Mouse (Mus musculus): ENCODE measurements at regions not wholly inside any gene's neighbourhood (a gene's known extent, or its start where the extent isn't known, plus 50 kb on each side); places are given as distances from the start of the nearest gene placed in this dataset.

GRCm38 (mm10) chr13:52275196-52275595 lies 255.9 kb downstream of the Diras2 start:
- H3K4me2 ChIP-seq (ENCODE audit: low read depth, low read length) = no peak overlapping the region
- H3K4me1 ChIP-seq (ENCODE audit: control insufficient read depth, insufficient read depth, low read length) = no peaks in the 10 kb centered on the region
- 68% methylated on average over 5 of the region's 5 CpGs for WGBS
- H3K27ac ChIP-seq (replicated peaks; ENCODE audit: low read depth, low read length) = no peak overlapping the region
- DNase-seq (ENCODE audit: low spot score) (no peak), ATAC-seq (ENCODE audit: low read depth) (no peak)
- no peak overlapping the region for H3K9ac ChIP-seq (ENCODE audit: low read depth, low read length)
- H3K4me3 ChIP-seq (ENCODE audit: low read depth, low read length) = no peak overlapping the region
- no peaks in the 10 kb centered on the region for H3K27me3 ChIP-seq (replicated peaks; ENCODE audit: control insufficient read depth, insufficient read depth, low read length)
- H3K9me3 ChIP-seq (ENCODE audit: control insufficient read depth, low read length) = peaks cover 10% of the 10 kb centered on the region
- H3K36me3 ChIP-seq (ENCODE audit: control insufficient read depth, insufficient read depth, low read length) = no peaks in the 10 kb centered on the region

GRCm38 (mm10) chr13:52275675-52276074 lies 255.4 kb downstream of the Diras2 start:
- Histone ChIP-seq H3K27me3 (replicated peaks; ENCODE audit: control insufficient read depth, insufficient read depth, low read length) (no peaks in the 10 kb centered on the region), H3K27ac (replicated peaks; ENCODE audit: low read depth, low read length) (no peak overlapping the region), H3K9ac (ENCODE audit: low read depth, low read length) (no peak overlapping the region), H3K4me1 (ENCODE audit: control insufficient read depth, insufficient read depth, low read length) (no peaks in the 10 kb centered on the region), H3K36me3 (ENCODE audit: control insufficient read depth, insufficient read depth, low read length) (no peaks in the 10 kb centered on the region), H3K9me3 (ENCODE audit: control insufficient read depth, low read length) (peaks cover 11% of the 10 kb centered on the region), H3K4me3 (ENCODE audit: low read depth, low read length) (no peak overlapping the region), H3K4me2 (ENCODE audit: low read depth, low read length) (no peak overlapping the region)
- DNase-seq (ENCODE audit: low spot score) = peak; percentile 73
- whole genome bisulfite sequencing = 13% methylated on average over 8 of the region's 8 CpGs
- ATAC-seq (ENCODE audit: low read depth) = peak; percentile 77; the same call in 1 of the 2 replicates

- no peak overlapping the region for H3K4me3 ChIP-seq (ENCODE audit: low read depth, low read length)
- no peak overlapping the region for H3K27ac ChIP-seq (replicated peaks; ENCODE audit: low read depth, low read length)
- no peak for DNase-seq (ENCODE audit: low spot score)
- WGBS = 72% methylated on average over 3 of the region's 3 CpGs
- H3K36me3 ChIP-seq (ENCODE audit: control insufficient read depth, insufficient read depth, low read length) = no peaks in the 10 kb centered on the region
- H3K9me3 ChIP-seq (ENCODE audit: control insufficient read depth, low read length) = peaks cover 11% of the 10 kb centered on the region
- H3K27me3 ChIP-seq (replicated peaks; ENCODE audit: control insufficient read depth, insufficient read depth, low read length) = no peaks in the 10 kb centered on the region; the same call in 1 of the 2 replicates
- H3K4me1 ChIP-seq (ENCODE audit: control insufficient read depth, insufficient read depth, low read length) = no peaks in the 10 kb centered on the region
- no peak for ATAC-seq (ENCODE audit: low read depth)
- H3K4me2 ChIP-seq (ENCODE audit: low read depth, low read length) = no peak overlapping the region
- H3K9ac ChIP-seq (ENCODE audit: low read depth, low read length) = no peak overlapping the region
Observed at GRCm38 (mm10) chr13:52277195-52277594, 253.9 kb downstream of the Diras2 start.

- no peaks in the 10 kb centered on the region for H3K36me3 ChIP-seq (ENCODE audit: control insufficient read depth, insufficient read depth, low read length)
- DNase-seq (ENCODE audit: low spot score) (no peak), ATAC-seq (ENCODE audit: low read depth) (no peak)
- H3K9me3 ChIP-seq (ENCODE audit: control insufficient read depth, low read length) = peaks cover 11% of the 10 kb centered on the region
- 44% methylated on average over 1 of the region's 1 CpGs for WGBS
- no peaks in the 10 kb centered on the region; the same call in 1 of the 2 replicates for H3K27me3 ChIP-seq (replicated peaks; ENCODE audit: control insufficient read depth, insufficient read depth, low read length)
- H3K4me1 ChIP-seq (ENCODE audit: control insufficient read depth, insufficient read depth, low read length) = no peaks in the 10 kb centered on the region
- H3K27ac ChIP-seq (replicated peaks; ENCODE audit: low read depth, low read length) = no peak overlapping the region
- H3K9ac ChIP-seq (ENCODE audit: low read depth, low read length) = no peak overlapping the region
- H3K4me3 ChIP-seq (ENCODE audit: low read depth, low read length) = no peak overlapping the region
- no peak overlapping the region for H3K4me2 ChIP-seq (ENCODE audit: low read depth, low read length)
Observed at GRCm38 (mm10) chr13:52278831-52279230, 252.2 kb downstream of the Diras2 start.

GRCm38 (mm10) chr13:52279281-52279969 lies 251.7 kb downstream of the Diras2 start:
- Histone ChIP-seq H3K36me3 (ENCODE audit: control insufficient read depth, insufficient read depth, low read length) (no peaks in the 10 kb centered on the region), H3K27me3 (replicated peaks; ENCODE audit: control insufficient read depth, insufficient read depth, low read length) (no peaks in the 10 kb centered on the region; the same call in 1 of the 2 replicates), H3K4me1 (ENCODE audit: control insufficient read depth, insufficient read depth, low read length) (no peaks in the 10 kb centered on the region), H3K9me3 (ENCODE audit: control insufficient read depth, low read length) (peaks cover 11% of the 10 kb centered on the region), H3K4me3 (ENCODE audit: low read depth, low read length) (no peak overlapping the region), H3K4me2 (ENCODE audit: low read depth, low read length) (no peak overlapping the region), H3K27ac (replicated peaks; ENCODE audit: low read depth, low read length) (no peak overlapping the region), H3K9ac (ENCODE audit: low read depth, low read length) (no peak overlapping the region)
- ATAC-seq (ENCODE audit: low read depth) (no peak), DNase-seq (ENCODE audit: low spot score) (no peak)
- WGBS = 57% methylated on average over 11 of the region's 11 CpGs

- peaks cover 11% of the 10 kb centered on the region for H3K9me3 ChIP-seq (ENCODE audit: control insufficient read depth, low read length)
- H3K4me2 ChIP-seq (ENCODE audit: low read depth, low read length) = no peak overlapping the region
- H3K36me3 ChIP-seq (ENCODE audit: control insufficient read depth, insufficient read depth, low read length) = no peaks in the 10 kb centered on the region
- H3K9ac ChIP-seq (ENCODE audit: low read depth, low read length) = no peak overlapping the region
- no peak overlapping the region for H3K4me3 ChIP-seq (ENCODE audit: low read depth, low read length)
- ATAC-seq (ENCODE audit: low read depth) (no peak), DNase-seq (ENCODE audit: low spot score) (no peak)
- H3K27ac ChIP-seq (replicated peaks; ENCODE audit: low read depth, low read length) = no peak overlapping the region
- WGBS = 80% methylated on average over 5 of the region's 5 CpGs
- no peaks in the 10 kb centered on the region for H3K4me1 ChIP-seq (ENCODE audit: control insufficient read depth, insufficient read depth, low read length)
- H3K27me3 ChIP-seq (replicated peaks; ENCODE audit: control insufficient read depth, insufficient read depth, low read length) = no peaks in the 10 kb centered on the region; the same call in 1 of the 2 replicates
Observed at GRCm38 (mm10) chr13:52279970-52280348, 251.1 kb downstream of the Diras2 start.

GRCm38 (mm10) chr13:52281271-52281670 lies 249.8 kb downstream of the Diras2 start:
- H3K27me3 ChIP-seq (replicated peaks; ENCODE audit: control insufficient read depth, insufficient read depth, low read length) = no peaks in the 10 kb centered on the region; the same call in 1 of the 2 replicates
- no peaks in the 10 kb centered on the region for H3K4me1 ChIP-seq (ENCODE audit: control insufficient read depth, insufficient read depth, low read length)
- 71% methylated on average over 2 of the region's 2 CpGs for WGBS
- H3K36me3 ChIP-seq (ENCODE audit: control insufficient read depth, insufficient read depth, low read length) = no peaks in the 10 kb centered on the region
- ATAC-seq (ENCODE audit: low read depth) (no peak), DNase-seq (ENCODE audit: low spot score) (no peak)
- no peak overlapping the region for H3K4me2 ChIP-seq (ENCODE audit: low read depth, low read length)
- H3K9me3 ChIP-seq (ENCODE audit: control insufficient read depth, low read length) = peaks cover 11% of the 10 kb centered on the region
- H3K27ac ChIP-seq (replicated peaks; ENCODE audit: low read depth, low read length) = no peak overlapping the region
- no peak overlapping the region for H3K4me3 ChIP-seq (ENCODE audit: low read depth, low read length)
- no peak overlapping the region for H3K9ac ChIP-seq (ENCODE audit: low read depth, low read length)

- WGBS = 64% methylated on average over 13 of the region's 13 CpGs
- H3K36me3 ChIP-seq (ENCODE audit: control insufficient read depth, insufficient read depth, low read length) = no peaks in the 10 kb centered on the region
Observed at GRCm38 (mm10) chr13:52282500-52282899, 248.6 kb downstream of the Diras2 start.

GRCm38 (mm10) chr13:52283456-52283855 lies 247.6 kb downstream of the Diras2 start:
- no peaks in the 10 kb centered on the region for H3K4me1 ChIP-seq (ENCODE audit: control insufficient read depth, insufficient read depth, low read length)
- no peaks in the 10 kb centered on the region for H3K36me3 ChIP-seq (ENCODE audit: control insufficient read depth, insufficient read depth, low read length)
- H3K4me3 ChIP-seq (ENCODE audit: low read depth, low read length) = no peak overlapping the region
- 83% methylated on average over 11 of the region's 11 CpGs for WGBS
- no peak overlapping the region for H3K27ac ChIP-seq (replicated peaks; ENCODE audit: low read depth, low read length)
- H3K9me3 ChIP-seq (ENCODE audit: control insufficient read depth, low read length) = peaks cover 11% of the 10 kb centered on the region
- no peaks in the 10 kb centered on the region; the same call in 1 of the 2 replicates for H3K27me3 ChIP-seq (replicated peaks; ENCODE audit: control insufficient read depth, insufficient read depth, low read length)
- ATAC-seq (ENCODE audit: low read depth) (no peak), DNase-seq (ENCODE audit: low spot score) (no peak)
- no peak overlapping the region for H3K9ac ChIP-seq (ENCODE audit: low read depth, low read length)
- no peak overlapping the region for H3K4me2 ChIP-seq (ENCODE audit: low read depth, low read length)

More at GRCm38 (mm10) chr13:52282500-52282899, 248.6 kb downstream of the Diras2 start:
- Histone ChIP-seq H3K27ac (replicated peaks; ENCODE audit: low read depth, low read length) (no peak overlapping the region), H3K4me1 (ENCODE audit: control insufficient read depth, insufficient read depth, low read length) (no peaks in the 10 kb centered on the region), H3K9me3 (ENCODE audit: control insufficient read depth, low read length) (peaks cover 11% of the 10 kb centered on the region), H3K27me3 (replicated peaks; ENCODE audit: control insufficient read depth, insufficient read depth, low read length) (no peaks in the 10 kb centered on the region; the same call in 1 of the 2 replicates), H3K9ac (ENCODE audit: low read depth, low read length) (no peak overlapping the region), H3K4me3 (ENCODE audit: low read depth, low read length) (no peak overlapping the region), H3K4me2 (ENCODE audit: low read depth, low read length) (no peak overlapping the region)
- no peak for DNase-seq (ENCODE audit: low spot score)
- no peak for ATAC-seq (ENCODE audit: low read depth)

All from embryonic facial prominence, embryonic 14.5 days (tissue).